11 mouse cellular contexts compared by ENCODE assay signal in the genomic region with DNA sequence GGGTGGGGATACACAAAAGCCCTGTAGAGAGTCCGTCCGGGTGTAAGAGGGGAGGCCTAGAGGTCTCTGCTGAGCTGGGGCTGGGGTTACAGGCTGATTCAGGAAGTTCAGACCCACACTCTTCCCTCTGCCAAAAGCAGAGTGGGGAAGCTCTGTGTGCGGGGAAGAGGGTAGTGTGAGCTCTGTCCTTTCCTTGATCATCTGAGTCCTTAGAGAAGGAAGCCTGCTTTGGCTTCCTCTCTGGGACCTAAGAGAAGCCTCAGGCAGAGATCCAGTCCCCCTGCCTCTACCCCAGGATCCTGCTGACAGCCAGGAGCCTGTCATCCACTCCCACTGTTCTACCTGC. TPM values are rescaled to one million over a fixed set of nuclear protein-coding genes. Genes with fewer than 3 reads are reported as not detected.
A peak's percentile ranks its signal among the peaks of the same experiment; 100 is the strongest.
DNase-seq lines count a peak whose midpoint lies in the region; ATAC-seq and TF ChIP-seq lines count a peak whose summit lies in the region.
"Had no signal": no experiment of that assay in that cellular context is flagged by ENCODE, and none has a peak within 500 bp of the region (broad histone marks: within the 10 kb centered on the region; RNA-seq: fewer than 3 reads in every experiment).

No protein-coding gene starts in this region.

- TF ChIP-seq POLR2A in lung, adult 2 months (IDR thresholded peaks at IDR 0.05; ENCODE audit: borderline replicate concordance, extremely low read depth, low read depth, low read length) = no peak

- ATAC-seq in forebrain, embryonic 11.5 days (replicated peaks; ENCODE audit: low FRiP score) = no peak
- ATAC-seq in intestine, postnatal 0 days = no peak
- no peak for ATAC-seq in neural tube, embryonic 13.5 days (ENCODE audit: low read depth)

- H3K4me1 ChIP-seq in lung, adult 2 months (ENCODE audit: control insufficient read depth, insufficient read depth, low read length) = peaks cover 54% of the 10 kb centered on the region
- H3K4me1 ChIP-seq in forebrain, embryonic 11.5 days (replicated peaks; ENCODE audit: control insufficient read depth, insufficient read depth, low read length) = peaks cover 38% of the 10 kb centered on the region
- peaks cover 29% of the 10 kb centered on the region; the same call in 1 of the 2 replicates for H3K4me1 ChIP-seq in intestine, postnatal 0 days (replicated peaks; ENCODE audit: control insufficient read depth, insufficient read depth, low read length)
- peaks cover 74% of the 10 kb centered on the region for H3K4me1 ChIP-seq in neural tube, embryonic 13.5 days (replicated peaks)

- H3K36me3 ChIP-seq in forebrain, embryonic 11.5 days (ENCODE audit: control insufficient read depth, insufficient read depth, low read length) = no peaks in the 10 kb centered on the region
- peaks cover 27% of the 10 kb centered on the region; the same call in 1 of the 2 replicates for H3K36me3 ChIP-seq in intestine, postnatal 0 days (ENCODE audit: control insufficient read depth, insufficient read depth)
- H3K36me3 ChIP-seq in neural tube, embryonic 13.5 days = peaks cover 56% of the 10 kb centered on the region

- peak overlapping the region; percentile 39 for H3K9ac ChIP-seq in forebrain, embryonic 11.5 days (ENCODE audit: low read length)
- no peak overlapping the region for H3K9ac ChIP-seq in intestine, postnatal 0 days (ENCODE audit: low read depth, low read length)
- peak overlapping the region; percentile 100 for H3K9ac ChIP-seq in neural tube, embryonic 13.5 days

- peak overlapping the region; percentile 82 for H3K27ac ChIP-seq in forebrain, embryonic 11.5 days (ENCODE audit: low read depth, low read length)
- H3K27ac ChIP-seq in intestine, postnatal 0 days (ENCODE audit: low read depth, low read length) = 0 out of 2 replicates have a peak overlapping the region, but pooled peaks have one; percentile 23
- H3K27ac ChIP-seq in neural tube, embryonic 13.5 days (replicated peaks) = peak overlapping the region; percentile 90

- no peaks in the 10 kb centered on the region for H3K9me3 ChIP-seq in forebrain, embryonic 11.5 days (ENCODE audit: control insufficient read depth, low read length)
- no peaks in the 10 kb centered on the region for H3K9me3 ChIP-seq in intestine, postnatal 0 days (ENCODE audit: control insufficient read depth)
- H3K9me3 ChIP-seq in neural tube, embryonic 13.5 days = no peaks in the 10 kb centered on the region

- peak overlapping the region; percentile 31 for H3K4me3 ChIP-seq in lung, adult 2 months (replicated peaks; ENCODE audit: extremely low read depth, low read depth, low read length)
- H3K4me3 ChIP-seq in forebrain, embryonic 11.5 days (ENCODE audit: low read depth, low read length) = peak overlapping the region; percentile 1
- H3K4me3 ChIP-seq in intestine, postnatal 0 days (ENCODE audit: low read depth, low read length) = no peak overlapping the region
- H3K4me3 ChIP-seq in neural tube, embryonic 13.5 days = peak overlapping the region; percentile 96

- 7% methylated on average over 3 of the region's 3 CpGs for WGBS in lung, adult 2 months
- WGBS in forebrain, embryonic 11.5 days = 48% methylated on average over 3 of the region's 3 CpGs
- 54% methylated on average over 3 of the region's 3 CpGs for WGBS in intestine, postnatal 0 days
- 40% methylated on average over 3 of the region's 3 CpGs for WGBS in neural tube, embryonic 13.5 days

- H3K4me2 ChIP-seq in forebrain, embryonic 11.5 days (ENCODE audit: low read depth, low read length, severe bottlenecking) = peak overlapping the region; percentile 31
- H3K4me2 ChIP-seq in intestine, postnatal 0 days (replicated peaks; ENCODE audit: low read depth) = peak overlapping the region; percentile 85
- peak overlapping the region; percentile 99 for H3K4me2 ChIP-seq in neural tube, embryonic 13.5 days

- DNase-seq in lung, adult 2 months = no peak
- no peak for DNase-seq in lung, postnatal 14 days
- no peak for DNase-seq in forebrain, embryonic 11.5 days (ENCODE audit: low spot score)
- DNase-seq in cerebellum, postnatal 14 days = no peak
- no peak for DNase-seq in right cerebral cortex, postnatal 25 days
- DNase-seq in gastrocnemius, postnatal 10 days = no peak
- DNase-seq: embryo, embryonic 11 days; layer of hippocampus, postnatal 36 days; right cerebral cortex, postnatal 14 days had no signal

- no peaks in the 10 kb centered on the region for H3K27me3 ChIP-seq in forebrain, embryonic 11.5 days (ENCODE audit: control insufficient read depth, insufficient read depth, low read length)
- H3K27me3 ChIP-seq in intestine, postnatal 0 days (replicated peaks; ENCODE audit: control insufficient read depth, insufficient read depth, low read length) = no peaks in the 10 kb centered on the region
- H3K27me3 ChIP-seq in neural tube, embryonic 13.5 days = no peaks in the 10 kb centered on the region

- TF ChIP-seq CTCF in lung, adult 2 months (IDR thresholded peaks at IDR 0.05; ENCODE audit: insufficient read depth, low read length) = no peak
- TF ChIP-seq CTCF in intestine, postnatal 0 days (IDR thresholded peaks at IDR 0.05; ENCODE audit: low read depth) = no peak

RNA-seq across cellular contexts. Expression of a gene that starts 4.8 kb away (rescaled TPM):
- 87.2 and 115 TPM in 2 replicates for polyA plus RNA-seq in lung, adult 2 months (2012; rRNA removed)
- polyA plus RNA-seq in forebrain, embryonic 11.5 days (2014; fragmentation: Nextera tagmentation; extraction: Ambion mirVana) = 30.7 and 39.5 TPM in 2 replicates
- 16.7 and 17.1 TPM in 2 replicates for polyA plus RNA-seq in intestine, postnatal 0 days (2015; fragmentation: Nextera tagmentation; extraction: Ambion mirVana)
- polyA plus RNA-seq in neural tube, embryonic 13.5 days (2015; fragmentation: Nextera tagmentation; extraction: Ambion mirVana) = 26.5 and 30.4 TPM in 2 replicates
- 10 to 100 TPM; 26.1 to 29.7 TPM for total RNA-seq in gastrocnemius, postnatal 10 days (2021)

Comparison
In these comparisons a context has a peak if more than half of its experiments do, and no peak if none do; other contexts are left out.
1. H3K27ac ChIP-seq: peak in every context shown above with its lines; median percentile 90 in neural tube, embryonic 13.5 days; 82 in forebrain, embryonic 11.5 days; 23 in intestine, postnatal 0 days.
2. H3K4me2 ChIP-seq: peak in every context shown above with its lines; median percentile 99 in neural tube, embryonic 13.5 days; 85 in intestine, postnatal 0 days; 31 in forebrain, embryonic 11.5 days.